Mouse (Mus musculus) liver, embryonic 13.5 days (tissue): ENCODE results near the gene Dus1l. TPM values are rescaled to one million over a fixed set of nuclear protein-coding genes. Genes with fewer than 3 reads are reported as not detected.
"Not testable (repeated sequence)": the region's sequence is repeated elsewhere in the genome, so short reads cannot be mapped to it uniquely, and the experiment has no call there.

ENCODE experiments used
- ATAC-seq: fragments of 200-750 bp; cut with Nextera tagmentation; 2 replicates; pipeline ENCODE4 v1.8.0; 2017; ENCODE audit warnings: low read depth, mild to moderate bottlenecking, moderate number of reproducible peaks, moderate library complexity
- DNase-seq: peaks from one replicate; pipeline ENCODE4 v3.0.0; 2022
- H3K27ac ChIP-seq: fragments of 300-500 bp; sonication (generic); 2 replicates; pipeline ENCODE4 v1.5.1; 2015; ENCODE audit warnings: moderate library complexity, mild to moderate bottlenecking, inconsistent platforms
- H3K27me3 ChIP-seq: fragments of 300-500 bp; sonication (generic); 2 replicates; pipeline ENCODE4 v1.6.1; 2015; ENCODE audit warnings: mild to moderate bottlenecking, inconsistent platforms
- H3K36me3 ChIP-seq: fragments of 300-500 bp; sonication (generic); 2 replicates; pipeline ENCODE4 v1.6.1; 2015; ENCODE audit warnings: mild to moderate bottlenecking, inconsistent platforms
- H3K4me1 ChIP-seq: fragments of 300-500 bp; sonication (generic); replicated peaks from 2 replicates; pipeline ENCODE4 v1.6.1; 2015; ENCODE audit warnings: inconsistent platforms
- H3K4me2 ChIP-seq: fragments of 300-500 bp; sonication (generic); 2 replicates; pipeline ENCODE4 v1.6.1; 2015; ENCODE audit warnings: inconsistent platforms, mild to moderate bottlenecking, moderate library complexity
- H3K4me3 ChIP-seq: fragments of 300-500 bp; sonication (generic); replicated peaks from 2 replicates; pipeline ENCODE4 v1.5.1; 2015; ENCODE audit warnings: mild to moderate bottlenecking, inconsistent platforms
- H3K9ac ChIP-seq: fragments of 300-500 bp; sonication (generic); 2 replicates; pipeline ENCODE4 v1.6.1; 2015; ENCODE audit warnings: mild to moderate bottlenecking, inconsistent platforms
- H3K9me3 ChIP-seq: fragments of 300-500 bp; sonication (generic); replicated peaks from 2 replicates; pipeline ENCODE4 v1.6.1; 2016; ENCODE audit warnings: inconsistent platforms
- WGBS: fragments of 180-500 bp; shearing (Covaris S2); methylation state at CpG from one replicate; pipeline ENCODE4 v1.1.7; 2015; ENCODE audit not compliant: insufficient replicate concordance; 5-methylcytosine and 5-hydroxymethylcytosine counted together
- polyA plus RNA-seq: library from polyadenylated mRNA; unstranded; fragments of >200 nt; fragmentation: Nextera tagmentation; extraction: Ambion mirVana; gene quantifications from 2 replicates; pipeline ENCODE4 v1.2.1, GENCODE M21; 2015

Dus1l gene
- 82.6 and 86.2 TPM in 2 replicates for polyA plus RNA-seq

DNA sequence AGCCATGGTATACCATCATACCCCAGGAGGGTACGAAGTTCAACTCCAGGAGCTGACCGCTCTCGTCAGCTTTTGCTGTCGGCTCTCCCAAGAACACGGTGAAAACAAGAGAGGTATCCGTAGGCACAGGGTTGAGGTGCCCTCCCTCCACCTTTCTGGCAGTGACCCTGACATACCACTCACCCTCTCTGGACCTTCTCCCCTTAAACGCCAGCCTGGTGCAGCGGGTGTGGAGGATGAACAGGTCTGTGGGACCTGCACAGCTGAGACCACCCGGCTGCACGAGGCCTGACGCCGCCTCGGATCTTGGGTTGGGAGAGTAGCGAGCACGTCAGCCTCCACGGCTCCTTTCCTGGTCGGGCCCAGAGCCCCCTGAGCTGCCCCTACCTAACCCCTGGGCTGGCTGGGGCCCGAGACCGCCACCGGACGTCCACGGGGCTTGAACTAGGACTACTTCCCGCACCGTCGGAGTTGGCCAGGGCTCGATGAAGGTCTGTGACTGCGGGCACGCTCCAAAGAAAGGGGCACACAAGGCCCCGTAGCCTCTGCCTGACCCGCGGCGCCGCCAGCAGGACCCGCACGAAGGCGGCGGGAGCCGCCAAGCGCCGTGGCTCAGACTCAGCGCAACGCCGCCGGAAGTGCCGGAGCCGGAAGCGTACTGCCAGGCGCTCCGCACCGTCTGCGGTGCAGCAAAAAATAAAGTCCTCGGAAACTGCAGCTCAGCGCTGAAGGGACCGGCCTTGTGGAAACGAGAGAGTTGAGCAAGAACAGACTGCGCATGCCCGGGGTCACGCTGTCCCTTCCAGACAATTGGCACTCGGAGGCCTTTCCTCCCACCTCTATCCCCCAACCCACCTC, at the start of gene Dus1l:
Gene Dus1l (minus strand): TSS at position 648 of the 858 bp plus-strand sequence.
- Histone ChIP-seq H3K4me1 (peaks cover 35% of the 10 kb centered on the region), H3K27me3 (no peaks in the 10 kb centered on the region), H3K36me3 (peaks cover 39% of the 10 kb centered on the region), H3K9me3 (no peaks in the 10 kb centered on the region), H3K4me3 (peak within 1 kb of the TSS; percentile 97), H3K27ac (peak within 1 kb of the TSS; percentile 67), H3K9ac (peak within 1 kb of the TSS; percentile 98), H3K4me2 (peak within 1 kb of the TSS; percentile 92)
- peak; percentile 87 for ATAC-seq
- WGBS: 2% methylated on average over 59 of the region's 59 CpGs
- peak; percentile 94 for DNase-seq

DNA sequence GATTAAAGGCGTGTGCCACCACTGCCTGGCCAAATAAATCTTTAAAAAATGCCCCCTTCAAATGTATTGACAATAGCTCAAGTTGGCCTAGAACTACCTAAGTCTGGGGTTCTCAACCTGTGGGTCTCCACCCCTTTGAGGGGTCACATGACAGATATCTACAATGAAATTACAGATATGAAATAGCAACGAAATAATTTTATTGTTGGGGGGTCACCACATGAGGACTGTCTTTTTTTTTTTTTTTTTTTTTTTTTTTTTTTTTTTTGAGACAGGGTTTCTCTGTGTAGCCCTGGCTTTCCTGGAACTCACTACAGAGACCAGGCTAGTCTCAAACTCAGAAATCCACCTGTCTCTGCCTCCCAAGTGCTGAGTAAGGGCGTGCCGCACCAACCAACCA, 48.1 kb upstream of the Dus1l start:
- Histone ChIP-seq H3K4me2 (no peak overlapping the region), H3K36me3 (no peaks in the 10 kb centered on the region), H3K4me3 (no peak overlapping the region), H3K9ac (no peak overlapping the region), H3K27ac (no peak overlapping the region), H3K4me1 (peaks cover 10% of the 10 kb centered on the region), H3K27me3 (no peaks in the 10 kb centered on the region), H3K9me3 (no peaks in the 10 kb centered on the region)
- WGBS: 74% methylated on average over 4 of the region's 4 CpGs
- ATAC-seq (no peak), DNase-seq (no peak)

DNA sequence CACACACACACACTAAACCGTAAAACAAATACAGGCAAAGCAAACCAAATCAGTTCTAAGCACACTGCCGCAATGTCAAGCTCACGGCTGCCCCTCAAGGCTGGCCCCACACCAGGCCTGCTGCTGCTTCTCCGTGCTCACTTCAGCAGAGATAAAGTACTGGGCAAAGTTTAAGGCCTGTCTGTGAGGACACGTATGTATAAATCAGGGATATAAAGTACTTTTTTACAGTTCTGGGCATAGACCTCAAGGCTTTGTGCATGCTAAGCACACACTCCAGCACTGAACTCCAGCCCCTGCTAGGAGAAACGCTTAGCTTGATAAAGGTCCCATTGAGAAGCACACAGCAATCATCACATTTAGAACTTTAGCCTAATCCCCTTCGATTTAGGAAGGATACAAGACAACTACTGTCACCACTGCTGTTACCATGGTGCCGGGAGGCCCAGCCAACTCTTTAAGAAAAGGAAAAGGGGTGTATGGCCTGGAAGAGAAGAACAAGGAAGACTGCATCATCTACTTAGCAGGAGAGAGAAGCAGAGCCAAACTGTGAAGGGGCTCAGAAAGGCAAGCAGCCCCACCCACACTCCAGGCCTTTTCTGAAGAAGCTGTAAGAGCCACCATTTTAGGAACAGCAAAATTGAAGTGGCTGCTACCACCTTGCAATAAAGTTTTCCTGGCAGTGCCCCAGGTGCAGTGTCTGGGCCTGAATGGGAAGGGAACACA, 37.5 kb upstream of the Dus1l start:
- H3K9ac ChIP-seq: no peak overlapping the region
- H3K4me2 ChIP-seq: no peak overlapping the region
- no peak for DNase-seq
- 50% methylated on average over 8 of the region's 8 CpGs for WGBS
- H3K36me3 ChIP-seq: no peaks in the 10 kb centered on the region
- H3K4me1 ChIP-seq: peaks cover 21% of the 10 kb centered on the region
- H3K9me3 ChIP-seq: no peaks in the 10 kb centered on the region
- no peak overlapping the region for H3K4me3 ChIP-seq
- peak overlapping the region; percentile 57 for H3K27ac ChIP-seq
- H3K27me3 ChIP-seq: no peaks in the 10 kb centered on the region
- peak; percentile 54 for ATAC-seq

DNA sequence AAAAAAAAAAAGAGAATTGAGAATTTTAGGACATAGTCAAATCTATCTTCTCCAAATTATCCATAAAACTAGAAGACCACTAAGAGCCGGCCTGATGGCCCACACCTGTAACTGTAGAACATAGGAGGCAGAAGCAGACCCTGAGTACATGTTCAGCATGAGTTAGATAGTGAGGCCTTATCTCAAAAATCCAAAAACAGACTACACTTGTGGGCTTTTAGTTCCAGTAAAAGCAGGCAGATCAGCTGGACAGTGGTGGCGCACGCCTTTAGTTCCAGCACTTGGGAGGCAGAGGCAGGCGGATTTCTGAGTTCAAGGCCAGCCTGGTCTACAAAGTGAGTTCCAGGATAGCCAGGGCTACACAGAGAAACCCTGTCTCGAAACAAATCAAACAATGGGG, 36.8 kb upstream of the Dus1l start:
- H3K4me3 ChIP-seq, H3K9me3 ChIP-seq, H3K27ac ChIP-seq, H3K27me3 ChIP-seq, H3K4me2 ChIP-seq, H3K9ac ChIP-seq, H3K36me3 ChIP-seq: not testable (repeated sequence)
- DNase-seq (peak; percentile 29), ATAC-seq (peak; percentile 56)
- peaks cover 21% of the 10 kb centered on the region for H3K4me1 ChIP-seq
- 41% methylated on average over 5 of the region's 5 CpGs for WGBS

DNA sequence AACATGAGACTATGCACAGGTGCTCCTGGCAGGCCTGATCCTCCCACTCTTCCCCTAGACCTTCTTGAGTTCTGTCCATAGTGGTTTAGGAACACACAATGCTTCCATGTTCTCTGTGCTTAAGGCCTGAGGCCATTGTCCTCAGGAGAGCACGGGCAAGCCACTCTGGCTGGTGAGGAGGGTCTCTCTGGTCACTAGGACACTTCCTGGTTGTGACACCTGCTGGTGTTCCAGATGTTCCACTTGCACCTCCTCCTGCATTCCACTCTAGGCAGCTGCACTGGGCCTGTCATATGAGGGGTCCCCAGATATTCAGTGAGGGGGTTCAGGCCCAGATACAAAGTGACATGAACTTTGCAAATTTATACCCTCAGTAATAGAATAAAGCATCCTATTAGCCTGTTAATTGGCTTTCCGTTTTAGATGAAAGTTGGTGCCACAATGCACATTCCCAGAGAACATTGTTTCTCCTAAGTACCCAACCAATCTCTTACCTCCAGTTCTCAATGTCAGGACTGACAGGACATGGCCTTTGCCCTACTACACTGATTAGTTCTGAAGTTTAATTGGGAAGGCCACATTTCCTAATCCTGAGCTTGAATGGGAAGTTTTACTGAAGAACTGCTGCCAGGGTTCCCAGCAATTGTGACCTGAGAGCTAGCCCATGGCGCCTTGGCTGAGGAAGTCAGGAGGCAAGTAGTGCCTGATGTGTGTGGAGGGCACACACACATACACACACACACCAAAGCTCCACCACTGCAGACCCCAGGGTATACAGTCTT, 35.6 kb upstream of the Dus1l start:
- Histone ChIP-seq H3K4me3 (no peak overlapping the region), H3K4me1 (peaks cover 21% of the 10 kb centered on the region), H3K27ac (no peak overlapping the region), H3K36me3 (no peaks in the 10 kb centered on the region), H3K4me2 (no peak overlapping the region), H3K9me3 (no peaks in the 10 kb centered on the region), H3K9ac (no peak overlapping the region), H3K27me3 (no peaks in the 10 kb centered on the region)
- WGBS: 71% methylated on average over 3 of the region's 3 CpGs
- ATAC-seq (no peak), DNase-seq (no peak)

DNA sequence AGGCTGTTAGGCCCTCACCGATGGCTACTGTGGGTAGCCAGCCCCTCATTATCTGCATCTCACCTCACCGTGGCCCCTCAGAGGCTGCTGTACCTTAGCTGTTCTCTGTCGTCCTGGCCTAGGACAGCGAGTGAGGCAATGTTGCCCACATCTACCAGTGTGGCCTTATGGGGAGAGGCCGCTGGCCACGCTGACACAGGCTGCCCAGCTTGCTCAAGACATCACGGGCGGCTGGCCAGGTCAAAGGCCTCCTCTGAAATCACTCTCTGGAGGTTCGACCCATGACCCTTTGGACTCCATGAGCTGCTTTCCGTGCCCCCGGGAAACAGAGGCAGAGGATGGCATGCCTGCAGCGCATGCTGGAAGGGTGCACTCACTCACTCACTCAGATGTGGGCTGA, 34.5 kb upstream of the Dus1l start:
- Histone ChIP-seq H3K4me1 (peaks cover 28% of the 10 kb centered on the region), H3K36me3 (no peaks in the 10 kb centered on the region), H3K9ac (no peak overlapping the region), H3K27ac (no peak overlapping the region), H3K4me3 (no peak overlapping the region), H3K27me3 (no peaks in the 10 kb centered on the region), H3K9me3 (no peaks in the 10 kb centered on the region), H3K4me2 (no peak overlapping the region)
- DNase-seq (no peak), ATAC-seq (no peak)
- WGBS: 75% methylated on average over 12 of the region's 12 CpGs

DNA sequence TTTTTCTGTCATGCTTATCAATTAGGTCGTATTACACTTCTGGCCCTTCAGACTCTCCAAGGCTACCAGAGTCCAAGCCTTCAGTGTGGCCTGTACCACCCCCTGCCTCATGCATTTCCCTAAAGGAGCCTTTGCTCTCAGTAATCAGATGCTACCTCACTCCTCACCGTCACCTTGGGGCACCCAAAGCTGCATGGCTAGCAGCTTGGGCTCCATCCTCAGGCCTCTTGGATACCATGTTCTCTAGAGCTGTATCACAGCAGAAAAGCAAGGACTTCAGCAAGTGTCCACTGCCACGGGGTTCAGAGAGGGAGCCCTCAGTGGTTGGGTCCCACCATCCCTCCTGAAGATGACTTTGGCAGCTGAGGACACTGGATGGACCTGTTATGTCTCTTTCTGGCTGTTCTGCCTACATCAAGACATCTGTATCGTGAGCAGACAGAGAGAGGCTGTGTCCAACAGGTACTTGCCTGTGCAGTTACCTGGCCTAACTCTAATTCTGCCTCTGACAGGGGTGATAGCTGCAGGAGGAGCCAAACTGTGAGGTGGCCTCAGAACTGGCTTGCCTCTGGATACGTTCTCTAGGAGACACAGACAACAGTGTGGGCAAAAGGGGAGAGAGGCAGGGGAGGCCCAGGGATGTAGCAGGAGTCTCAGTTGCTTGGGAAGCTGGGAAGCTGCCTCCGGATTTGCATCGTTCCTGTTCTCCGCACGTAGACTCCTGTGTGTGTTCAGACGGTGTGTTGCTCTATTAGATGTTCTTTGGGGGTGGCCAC, 33.7 kb upstream of the Dus1l start:
- Histone ChIP-seq H3K4me3 (no peak overlapping the region), H3K9ac (no peak overlapping the region), H3K27ac (no peak overlapping the region), H3K36me3 (no peaks in the 10 kb centered on the region), H3K4me1 (peaks cover 34% of the 10 kb centered on the region), H3K4me2 (no peak overlapping the region), H3K9me3 (no peaks in the 10 kb centered on the region), H3K27me3 (no peaks in the 10 kb centered on the region)
- WGBS: 74% methylated on average over 10 of the region's 10 CpGs
- ATAC-seq (no peak), DNase-seq (no peak)

DNA sequence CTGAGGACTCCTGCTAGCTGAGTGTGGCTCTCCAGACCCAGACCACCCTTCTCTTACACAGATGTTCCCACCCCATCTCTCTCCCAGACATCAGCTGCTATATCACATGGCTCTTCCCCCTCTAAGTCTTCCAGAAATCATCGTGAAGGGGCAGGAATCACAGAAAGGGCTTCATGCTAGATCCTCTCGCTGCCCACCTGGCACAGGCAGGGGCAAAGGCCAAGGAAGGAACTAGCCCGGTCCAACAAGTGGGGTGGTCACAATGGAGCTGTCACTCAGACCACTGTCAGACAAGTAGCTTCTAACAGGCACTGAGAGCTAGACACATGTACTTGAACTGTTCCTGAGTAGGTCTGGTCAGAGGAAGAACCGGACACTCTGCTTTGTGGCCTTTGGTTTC, 32.2 kb upstream of the Dus1l start:
- no peak for DNase-seq
- Histone ChIP-seq H3K4me3 (no peak overlapping the region), H3K4me2 (no peak overlapping the region), H3K36me3 (no peaks in the 10 kb centered on the region), H3K9me3 (no peaks in the 10 kb centered on the region), H3K4me1 (peaks cover 39% of the 10 kb centered on the region), H3K9ac (no peak overlapping the region), H3K27ac (no peak overlapping the region), H3K27me3 (no peaks in the 10 kb centered on the region)
- no peak for ATAC-seq
- 57% methylated on average over 4 of the region's 4 CpGs for WGBS

DNA sequence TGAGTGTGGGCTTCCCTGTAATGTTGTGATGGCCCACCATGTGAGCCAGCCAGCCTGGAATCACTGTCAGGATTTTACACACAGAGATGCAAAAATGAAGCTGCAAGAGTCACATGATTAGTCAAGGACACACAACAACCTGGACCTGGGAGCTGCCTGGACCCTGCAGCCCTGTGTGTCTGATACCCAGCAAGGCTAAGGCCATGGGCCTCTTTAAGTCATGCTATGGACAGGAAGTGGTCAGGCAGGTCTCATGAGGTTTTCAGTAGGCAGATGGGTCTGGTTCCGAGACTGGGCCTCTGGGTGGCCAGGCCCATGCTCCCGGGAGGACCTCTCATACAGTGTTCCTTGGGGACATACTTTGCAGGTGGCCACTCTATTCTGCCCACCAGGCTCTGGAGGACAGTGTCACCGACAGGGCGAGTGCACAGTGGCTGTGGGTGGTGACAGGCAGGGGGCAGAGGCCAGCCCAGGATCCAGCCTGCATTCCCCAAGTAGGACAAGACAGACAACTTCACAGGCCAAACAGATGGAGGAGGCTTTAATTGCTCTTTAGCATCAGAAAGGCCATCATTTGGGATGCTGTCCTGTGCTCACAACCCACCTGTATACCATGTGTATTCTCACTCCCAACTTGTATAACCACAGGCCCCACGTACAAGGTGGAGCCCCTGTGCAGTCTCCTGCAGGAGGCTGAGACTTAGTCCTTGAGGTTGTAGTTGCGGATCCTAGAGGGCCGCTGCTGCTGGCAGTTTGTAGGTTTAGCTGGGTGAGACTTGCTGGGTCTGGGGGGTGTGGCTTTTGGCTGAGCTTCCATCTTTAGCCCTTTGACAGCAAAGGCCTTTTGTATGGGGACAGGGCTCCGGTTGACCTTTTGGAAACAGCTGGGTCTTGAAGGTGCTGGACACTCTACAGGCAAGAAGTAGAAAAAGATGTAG, 30.1 kb upstream of the Dus1l start:
- Histone ChIP-seq H3K9me3 (no peaks in the 10 kb centered on the region), H3K27ac (no peak overlapping the region; the same call in 1 of the 2 replicates), H3K36me3 (peaks cover 14% of the 10 kb centered on the region), H3K9ac (no peak overlapping the region), H3K4me1 (peaks cover 46% of the 10 kb centered on the region), H3K4me2 (no peak overlapping the region), H3K27me3 (no peaks in the 10 kb centered on the region), H3K4me3 (no peak overlapping the region)
- DNase-seq (no peak), ATAC-seq (no peak)
- WGBS: 80% methylated on average over 8 of the region's 8 CpGs

DNA sequence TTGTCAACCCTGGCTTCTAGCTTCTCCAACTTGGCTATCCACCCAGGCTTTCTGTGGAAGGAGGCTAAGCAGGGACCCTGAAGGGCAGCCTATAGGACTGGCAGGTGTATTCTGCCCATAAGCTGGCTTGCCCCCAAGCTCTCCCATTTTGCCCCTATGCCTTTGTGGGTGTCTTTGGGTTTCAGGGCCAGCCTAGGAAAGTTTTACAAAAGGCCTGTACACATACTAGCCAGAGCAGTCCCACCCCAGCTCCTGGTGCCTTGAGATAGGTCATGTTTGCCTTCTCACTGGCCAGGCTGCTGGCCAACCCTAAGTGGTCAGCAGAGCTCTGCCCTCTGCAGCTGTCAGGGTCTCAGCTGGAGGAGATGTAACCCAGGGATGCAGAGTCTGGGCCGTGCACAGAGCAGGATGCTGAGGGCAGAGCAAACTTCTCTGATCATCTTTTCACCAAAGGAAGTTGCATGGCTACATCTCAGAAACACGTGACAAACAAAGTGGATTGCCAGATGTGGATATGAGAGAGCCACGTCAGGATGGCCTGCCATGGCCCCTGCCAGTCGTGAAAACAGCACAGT, 29.2 kb upstream of the Dus1l start:
- Histone ChIP-seq H3K36me3 (peaks cover 23% of the 10 kb centered on the region), H3K27me3 (no peaks in the 10 kb centered on the region), H3K9ac (peak overlapping the region; percentile 86), H3K9me3 (no peaks in the 10 kb centered on the region), H3K4me2 (peak overlapping the region; percentile 98), H3K4me1 (peaks cover 54% of the 10 kb centered on the region), H3K4me3 (peak overlapping the region; percentile 75), H3K27ac (peak overlapping the region; percentile 77)
- WGBS: 64% methylated on average over 4 of the region's 4 CpGs
- ATAC-seq (no peak), DNase-seq (no peak)
